Mouse (Mus musculus): ENCODE data around the gene Cntrob.

Cntrob gene

GRCm38 (mm10) chr11:69298231-69298630 is 25.3 kb downstream of the Cntrob start:
- DNase-seq (ENCODE audit: low spot score in 2 of 2), result no peak

- no peak for DNase-seq (ENCODE audit: low spot score in 2 of 2)
These were observed 25.8 kb downstream of the Cntrob start for GRCm38 (mm10) chr11:69297799-69298198.

- peak in 1 of 2 experiments; percentile 21 for DNase-seq (ENCODE audit: low spot score in 2 of 2)
These were observed 28.3 kb downstream of the Cntrob start for GRCm38 (mm10) chr11:69295286-69295685.

- no peak for DNase-seq (ENCODE audit: low spot score in 2 of 2)
These were observed 32.5 kb downstream of the Cntrob start for GRCm38 (mm10) chr11:69291111-69291510.

GRCm38 (mm10) chr11:69277267-69277666 is 46.3 kb downstream of the Cntrob start:
- no peak for DNase-seq (ENCODE audit: low spot score in 2 of 2)

- DNase-seq (ENCODE audit: low spot score in 2 of 2), result peak in 1 of 2 experiments; percentile 17
These were observed 47.5 kb downstream of the Cntrob start for GRCm38 (mm10) chr11:69276081-69276480.

GRCm38 (mm10) chr11:69275650-69276049 is 47.9 kb downstream of the Cntrob start:
- no peak for DNase-seq (ENCODE audit: low spot score in 2 of 2)

GRCm38 (mm10) chr11:69272122-69272740 is 51.3 kb downstream of the Cntrob start:
- DNase-seq (ENCODE audit: low spot score in 2 of 2), result peak in 1 of 2 experiments; percentile 58

- peak in 1 of 2 experiments; percentile 52 for DNase-seq (ENCODE audit: low spot score in 2 of 2)
These were observed 54.0 kb downstream of the Cntrob start for GRCm38 (mm10) chr11:69269575-69269974.

- no peak for DNase-seq (ENCODE audit: low spot score in 2 of 2)
These were observed 55.5 kb downstream of the Cntrob start for GRCm38 (mm10) chr11:69268100-69268499.

GRCm38 (mm10) chr11:69267341-69267740 is 56.2 kb downstream of the Cntrob start:
- DNase-seq (ENCODE audit: low spot score in 2 of 2), result no peak

GRCm38 (mm10) chr11:69266253-69266652 is 57.3 kb downstream of the Cntrob start:
- DNase-seq (ENCODE audit: low spot score in 2 of 2), result peak; percentile 32 to 53

GRCm38 (mm10) chr11:69265410-69265809 is 58.2 kb downstream of the Cntrob start:
- DNase-seq (ENCODE audit: low spot score in 2 of 2), result no peak

GRCm38 (mm10) chr11:69264276-69264675 is 59.3 kb downstream of the Cntrob start:
- no peak for DNase-seq (ENCODE audit: low spot score in 2 of 2)

- no peak for DNase-seq (ENCODE audit: low spot score in 2 of 2)
These were observed 63.5 kb downstream of the Cntrob start for GRCm38 (mm10) chr11:69260111-69260510.

GRCm38 (mm10) chr11:69258287-69258686 is 65.3 kb downstream of the Cntrob start:
- DNase-seq (ENCODE audit: low spot score in 2 of 2), result no peak

GRCm38 (mm10) chr11:69257807-69258206 is 65.8 kb downstream of the Cntrob start:
- peak in 1 of 2 experiments; percentile 46 for DNase-seq (ENCODE audit: low spot score in 2 of 2)

- no peak for DNase-seq (ENCODE audit: low spot score in 2 of 2)
These were observed 66.5 kb downstream of the Cntrob start for GRCm38 (mm10) chr11:69257072-69257471.

GRCm38 (mm10) chr11:69254808-69255207 is 68.8 kb downstream of the Cntrob start:
- no peak for DNase-seq (ENCODE audit: low spot score in 2 of 2)

GRCm38 (mm10) chr11:69253131-69253530 is 70.4 kb downstream of the Cntrob start:
- DNase-seq (ENCODE audit: low spot score in 2 of 2), result no peak

GRCm38 (mm10) chr11:69251953-69252352 is 71.6 kb downstream of the Cntrob start:
- no peak for DNase-seq (ENCODE audit: low spot score in 2 of 2)

- no peak for DNase-seq (ENCODE audit: low spot score in 2 of 2)
These were observed 72.3 kb downstream of the Cntrob start for GRCm38 (mm10) chr11:69251135-69251842.

- no peak for DNase-seq (ENCODE audit: low spot score in 2 of 2)
These were observed 73.5 kb downstream of the Cntrob start for GRCm38 (mm10) chr11:69250106-69250505.

Data from heart, adult 9 months (tissue).